Mouse (Mus musculus) liver, postnatal 0 days (tissue): ENCODE data around the gene Rnf224. TPM values are rescaled to one million over a fixed set of nuclear protein-coding genes. Genes with fewer than 3 reads are reported as not detected.

Experiments used
- ATAC-seq: fragments of 200-750 bp; cut with Nextera tagmentation; 2 replicates; pipeline ENCODE4 v1.8.0; 2017; ENCODE audit warnings: mild to moderate bottlenecking, moderate library complexity
- DNase-seq: peaks from one replicate; pipeline ENCODE4 v3.0.0-alpha.2; 2016
- H3K27ac ChIP-seq: fragments of 300-500 bp; sonication (generic); 2 replicates; pipeline ENCODE4 v1.5.1; 2014; ENCODE audit warnings: antibody characterized with exemption, moderate library complexity, mild to moderate bottlenecking, low read depth
- H3K27me3 ChIP-seq: fragments of 300-500 bp; sonication (generic); 2 replicates; pipeline ENCODE4 v1.6.1; 2014; ENCODE audit warnings: low read length, control low read depth, mixed read lengths; ENCODE audit not compliant: insufficient read depth
- H3K36me3 ChIP-seq: fragments of 300-500 bp; sonication (generic); replicated peaks from 2 replicates; pipeline ENCODE4 v1.6.1; 2014; ENCODE audit warnings: mild to moderate bottlenecking, control low read depth, low read length, moderate library complexity, mixed read lengths; ENCODE audit not compliant: insufficient read depth
- H3K4me1 ChIP-seq: fragments of 300-500 bp; sonication (generic); 2 replicates; pipeline ENCODE4 v1.6.1; 2014; ENCODE audit warnings: antibody characterized with exemption, mild to moderate bottlenecking, control low read depth; ENCODE audit not compliant: insufficient read depth
- H3K4me2 ChIP-seq: fragments of 300-500 bp; sonication (generic); 2 replicates; pipeline ENCODE4 v1.6.1; 2014; ENCODE audit warnings: low read depth, mild to moderate bottlenecking, low read length, moderate library complexity, mixed read lengths
- H3K4me3 ChIP-seq: fragments of 300-500 bp; sonication (generic); 2 replicates; pipeline ENCODE4 v1.5.1; 2014; ENCODE audit warnings: low read depth, low read length
- H3K9ac ChIP-seq: fragments of 300-500 bp; sonication (generic); replicated peaks from 2 replicates; pipeline ENCODE4 v1.6.1; 2014; ENCODE audit warnings: mild to moderate bottlenecking, moderate library complexity
- H3K9me3 ChIP-seq: fragments of 300-500 bp; sonication (generic); 2 replicates; pipeline ENCODE4 v1.6.1; 2016; ENCODE audit warnings: mild to moderate bottlenecking, control low read depth, low read length, mixed read lengths
- CTCF ChIP-seq: sonication (generic); IDR thresholded peaks from 2 replicates; pipeline ENCODE4 v1.5.1; 2016; ENCODE audit warnings: antibody characterized with exemption, low read depth
- EP300 ChIP-seq: IDR thresholded peaks from 2 replicates; pipeline ENCODE4 v1.6.1; 2016; ENCODE audit warnings: antibody characterized with exemption, low read depth, mild to moderate bottlenecking
- WGBS: fragments of 180-500 bp; shearing (Covaris S2); extraction: QIAGEN DNeasy Blood & Tissue Kit; methylation state at CpG from one replicate; pipeline ENCODE4 v1.1.7; 2014; ENCODE audit not compliant: insufficient replicate concordance; 5-methylcytosine and 5-hydroxymethylcytosine counted together
- polyA plus RNA-seq: library from polyadenylated mRNA; unstranded; fragments of >200 nt; fragmentation: Nextera tagmentation; extraction: Ambion mirVana; gene quantifications from 2 replicates; pipeline ENCODE4 v1.2.1, GENCODE M21; 2015

Gene Rnf224
- polyA plus RNA-seq, 1 experiment from 2014 or later: not detected

DNA sequence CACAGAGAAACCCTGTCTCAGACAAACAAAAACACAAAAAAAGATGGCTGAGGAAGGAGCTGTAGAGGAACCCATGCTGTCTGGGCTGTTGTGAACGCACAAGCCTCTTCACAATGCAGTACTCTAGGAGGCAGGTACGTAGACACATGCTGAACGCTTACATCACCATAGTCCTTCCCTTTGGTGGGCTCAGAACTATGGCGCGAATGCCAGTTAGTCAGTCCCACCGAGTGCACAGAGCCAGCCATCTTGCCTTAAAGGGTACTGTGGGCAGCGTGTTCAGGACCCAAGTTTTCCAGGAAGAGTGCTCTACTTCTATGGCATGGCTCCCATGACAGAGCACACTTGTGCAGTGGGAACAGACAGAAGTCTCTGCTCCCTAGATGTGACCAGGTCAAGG, 52.1 kb downstream of the Rnf224 start:
- 85% methylated on average over 7 of the region's 7 CpGs for WGBS
- peaks cover 39% of the 10 kb centered on the region for H3K4me1 ChIP-seq

More for the DNA sequence above, 52.1 kb downstream of the Rnf224 start:
- Histone ChIP-seq H3K27me3 (peaks cover 51% of the 10 kb centered on the region), H3K9me3 (no peaks in the 10 kb centered on the region), H3K27ac (no peak overlapping the region), H3K9ac (no peak overlapping the region), H3K4me3 (no peak overlapping the region), H3K36me3 (no peaks in the 10 kb centered on the region), H3K4me2 (no peak overlapping the region)
- TF ChIP-seq CTCF (no peak), EP300 (no peak)
- no peak for ATAC-seq
- no peak for DNase-seq

Other genes starting within 250 kb of the Rnf224 start
- 29.0 and 32.1 TPM in 2 replicates for gene Nsmf, start 182.4 kb downstream of the Rnf224 start, polyA plus RNA-seq
- 23.8 and 25.9 TPM in 2 replicates for gene Entpd8, start 156.5 kb downstream of the Rnf224 start, polyA plus RNA-seq
- 0.52 and 0.59 TPM in 2 replicates for gene Noxa1, start 141.6 kb downstream of the Rnf224 start, polyA plus RNA-seq
- gene Nrarp, start 56.0 kb downstream of the Rnf224 start, polyA plus RNA-seq: 1.3 and 1.7 TPM in 2 replicates
- 5.4 and 6.0 TPM in 2 replicates for gene Tor4a, start 39.9 kb downstream of the Rnf224 start, polyA plus RNA-seq
- gene Nelfb, start 25.3 kb downstream of the Rnf224 start, polyA plus RNA-seq: 19.3 and 22.3 TPM in 2 replicates
- not detected in 2 replicates for gene Stpg3, start 22.1 kb downstream of the Rnf224 start, polyA plus RNA-seq
- gene Fam166a, start 18.0 kb downstream of the Rnf224 start, polyA plus RNA-seq: not detected in 2 replicates
- gene Tubb4b, start 12.1 kb downstream of the Rnf224 start, polyA plus RNA-seq: 263 and 294 TPM in 2 replicates
- gene Slc34a3, start 2.4 kb downstream of the Rnf224 start, polyA plus RNA-seq: not detected in 2 replicates
- gene Rnf208, start 5.5 kb upstream of the Rnf224 start, polyA plus RNA-seq: 0.11 TPM in 1 of 2 replicates, not detected in the other
- gene Cysrt1, start 5.7 kb upstream of the Rnf224 start, polyA plus RNA-seq: not detected in 2 replicates
- 1.2 and 1.4 TPM in 2 replicates for gene AL732309.1, start 10.1 kb upstream of the Rnf224 start, polyA plus RNA-seq
- gene Tmem203, start 18.7 kb upstream of the Rnf224 start, polyA plus RNA-seq: 34.0 and 37.1 TPM in 2 replicates
- gene Tprn, start 25.8 kb upstream of the Rnf224 start, polyA plus RNA-seq: 5.3 TPM in 2 replicates
- gene Ssna1, start 35.7 kb upstream of the Rnf224 start, polyA plus RNA-seq: 77.2 and 81.7 TPM in 2 replicates
- 19.8 and 22.8 TPM in 2 replicates for gene Anapc2, start 35.7 kb upstream of the Rnf224 start, polyA plus RNA-seq
- not detected in 2 replicates for gene Tmem210, start 51.4 kb upstream of the Rnf224 start, polyA plus RNA-seq
- not detected in 2 replicates for gene Lrrc26, start 53.1 kb upstream of the Rnf224 start, polyA plus RNA-seq
- not detected in 2 replicates for gene Grin1, start 82.4 kb upstream of the Rnf224 start, polyA plus RNA-seq
- 15.7 and 16.5 TPM in 2 replicates for gene Man1b1, start 95.6 kb upstream of the Rnf224 start, polyA plus RNA-seq
- gene Dpp7, start 119.6 kb upstream of the Rnf224 start, polyA plus RNA-seq: 12.8 and 15.4 TPM in 2 replicates
- 18.7 and 19.4 TPM in 2 replicates for gene Uap1l1, start 128.9 kb upstream of the Rnf224 start, polyA plus RNA-seq
- 5.5 and 7.4 TPM in 2 replicates for gene Sapcd2, start 135.5 kb upstream of the Rnf224 start, polyA plus RNA-seq
- 2.9 and 3.6 TPM in 2 replicates for gene Entpd2, start 159.1 kb upstream of the Rnf224 start, polyA plus RNA-seq
- gene Npdc1, start 162.6 kb upstream of the Rnf224 start, polyA plus RNA-seq: 5.2 and 5.4 TPM in 2 replicates
- 0.78 and 0.97 TPM in 2 replicates for gene Fut7, start 186.5 kb upstream of the Rnf224 start, polyA plus RNA-seq
- gene Abca2, start 191.9 kb upstream of the Rnf224 start, polyA plus RNA-seq: 0.71 and 0.87 TPM in 2 replicates
- 0.77 and 1.4 TPM in 2 replicates for gene Clic3, start 220.1 kb upstream of the Rnf224 start, polyA plus RNA-seq
- gene Paxx, start 224.3 kb upstream of the Rnf224 start, polyA plus RNA-seq: 14.7 and 17.1 TPM in 2 replicates
- 0.83 and 1.0 TPM in 2 replicates for gene Ptgds, start 233.3 kb upstream of the Rnf224 start, polyA plus RNA-seq